Mouse (Mus musculus): ENCODE results near the gene Ccnt1. TPM values are rescaled to one million over a fixed set of nuclear protein-coding genes. Genes with fewer than 3 reads are reported as not detected.

Gene Ccnt1
- 10 to 100 TPM; 31.3 to 35.4 TPM for total RNA-seq (2021)
- long read RNA-seq, experiment 1, partial matches to known transcripts = 1 of 14 reads
- long read RNA-seq, experiment 1, other reads (novel, unspliced or antisense) = 7 of 14 reads
- long read RNA-seq, experiment 2, partial matches to known transcripts = 1 of 7 reads
- long read RNA-seq, experiment 2, other reads (novel, unspliced or antisense) = 4 of 7 reads

GRCm38 (mm10) chr15:98570873-98571538, at the start of gene Ccnt1, which contains the start of gene 4930415O20Rik:
Gene Ccnt1, minus strand, starts transcription at chr15:98570923.
Gene 4930415O20Rik, plus strand, starts transcription at chr15:98571004.
- no peak for DNase-seq (ENCODE audit: low spot score in 2 of 2)

- DNase-seq (ENCODE audit: low spot score in 2 of 2) = peak; percentile 58 to 68
Observed at GRCm38 (mm10) chr15:98617176-98617537, 46.4 kb upstream of the Ccnt1 start.

GRCm38 (mm10) chr15:98616362-98617175, 45.8 kb upstream of the Ccnt1 start:
- DNase-seq (ENCODE audit: low spot score in 2 of 2) = no peak

- no peak for DNase-seq (ENCODE audit: low spot score in 2 of 2)
Observed at GRCm38 (mm10) chr15:98615751-98616150, 45.0 kb upstream of the Ccnt1 start.

- no peak for DNase-seq (ENCODE audit: low spot score in 2 of 2)
Observed at GRCm38 (mm10) chr15:98614971-98615370, 44.2 kb upstream of the Ccnt1 start.

GRCm38 (mm10) chr15:98614551-98614950, 43.8 kb upstream of the Ccnt1 start:
- no peak for DNase-seq (ENCODE audit: low spot score in 2 of 2)

- DNase-seq (ENCODE audit: low spot score in 2 of 2) = no peak
Observed at GRCm38 (mm10) chr15:98612229-98612628, 41.5 kb upstream of the Ccnt1 start.

GRCm38 (mm10) chr15:98610131-98610633, 39.5 kb upstream of the Ccnt1 start:
- no peak for DNase-seq (ENCODE audit: low spot score in 2 of 2)

GRCm38 (mm10) chr15:98609331-98610130, 38.8 kb upstream of the Ccnt1 start, which contains the start of gene Adcy6:
Gene Adcy6, minus strand, starts transcription at chr15:98610076.
- peak; percentile 71 to 83 for DNase-seq (ENCODE audit: low spot score in 2 of 2)

GRCm38 (mm10) chr15:98608784-98609250, 38.1 kb upstream of the Ccnt1 start:
- no peak for DNase-seq (ENCODE audit: low spot score in 2 of 2)

GRCm38 (mm10) chr15:98608058-98608783, 37.5 kb upstream of the Ccnt1 start:
- no peak for DNase-seq (ENCODE audit: low spot score in 2 of 2)

- no peak for DNase-seq (ENCODE audit: low spot score in 2 of 2)
Observed at GRCm38 (mm10) chr15:98607557-98607956, 36.8 kb upstream of the Ccnt1 start.

- no peak for DNase-seq (ENCODE audit: low spot score in 2 of 2)
Observed at GRCm38 (mm10) chr15:98606739-98607138, 36.0 kb upstream of the Ccnt1 start.

GRCm38 (mm10) chr15:98606051-98606536, 35.4 kb upstream of the Ccnt1 start:
- DNase-seq (ENCODE audit: low spot score in 2 of 2) = no peak

GRCm38 (mm10) chr15:98604041-98604575, 33.4 kb upstream of the Ccnt1 start:
- no peak for DNase-seq (ENCODE audit: low spot score in 2 of 2)

- no peak for DNase-seq (ENCODE audit: low spot score in 2 of 2)
Observed at GRCm38 (mm10) chr15:98602921-98603458, 32.3 kb upstream of the Ccnt1 start.

- peak in 1 of 2 experiments; percentile 40 for DNase-seq (ENCODE audit: low spot score in 2 of 2)
Observed at GRCm38 (mm10) chr15:98602191-98602881, 31.6 kb upstream of the Ccnt1 start.

- DNase-seq (ENCODE audit: low spot score in 2 of 2) = no peak
Observed at GRCm38 (mm10) chr15:98601832-98602190, 31.1 kb upstream of the Ccnt1 start.

Data from gastrocnemius, postnatal 4 days (tissue).